Mouse (Mus musculus): ENCODE results near the gene Rapgef4.

DNA sequence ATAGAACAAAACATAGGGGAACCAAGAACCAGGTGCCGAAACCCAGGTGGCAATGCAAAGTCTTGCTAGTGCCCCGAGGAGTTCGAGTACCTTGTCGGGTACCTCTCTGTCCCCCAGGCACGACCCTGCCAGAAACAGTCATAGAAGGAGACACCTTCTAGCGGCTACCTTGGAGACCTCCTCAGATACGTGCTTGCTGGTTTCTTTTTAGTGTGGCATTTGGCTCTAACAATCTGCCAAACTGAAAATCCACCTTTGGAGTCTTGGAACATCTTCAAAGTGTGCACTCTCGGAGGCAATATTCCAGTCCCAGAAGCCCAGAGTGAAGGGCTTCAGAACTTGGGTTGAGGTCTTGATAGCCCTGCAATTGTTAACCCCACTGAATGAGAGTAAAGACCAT lies 34.3 kb downstream of the Rapgef4 start:
- no peak for TF ChIP-seq CTCF (IDR thresholded peaks at IDR 0.05; ENCODE audit: low read depth, low read length)
- TF ChIP-seq POLR2A (IDR thresholded peaks at IDR 0.05; ENCODE audit: extremely low read depth, insufficient read depth, low read length), result no peak

Data from liver, adult 2 months (tissue).